Mouse (Mus musculus): ENCODE results near the gene Ctnnbip1. TPM values are rescaled to one million over a fixed set of nuclear protein-coding genes. Genes with fewer than 3 reads are reported as not detected.
A peak's percentile ranks its signal among the peaks of the same experiment; 100 is the strongest.

The Ctnnbip1 gene
- polyA plus RNA-seq, 1 experiment from 2014 or later: 58.9 TPM

DNA sequence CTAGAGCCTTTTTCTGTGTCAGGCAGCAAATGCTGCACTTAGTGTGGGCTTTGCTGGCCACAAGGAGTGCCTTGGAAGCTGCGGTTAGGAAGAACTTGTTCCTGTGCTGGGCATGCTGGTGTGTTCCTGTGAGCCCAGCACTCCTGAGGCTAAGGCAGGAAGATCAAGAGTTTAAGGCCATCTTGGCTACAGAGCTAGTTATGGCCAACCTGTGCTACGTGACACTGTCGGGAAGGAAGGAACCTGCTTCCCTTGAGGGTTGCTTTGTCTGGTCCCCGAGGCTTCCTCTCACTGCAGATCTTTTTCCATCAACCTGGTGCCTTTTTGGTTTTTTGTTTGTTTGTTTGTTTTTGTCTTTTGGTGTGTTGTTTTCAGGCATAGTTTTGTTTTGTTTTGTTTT is 7.1 kb downstream of the Ctnnbip1 start:
- no peak overlapping the region for H3K4me3 ChIP-seq
- 82% methylated on average over 4 of the region's 4 CpGs for WGBS
- ATAC-seq (ENCODE audit: insufficient number of reproducible peaks, low FRiP score, low TSS enrichment, low read depth): no peak
- no peak overlapping the region for H3K4me2 ChIP-seq
- 0 out of 2 replicates have a peak overlapping the region, but pooled peaks have one; percentile 50 for H3K27ac ChIP-seq
- peaks cover 39% of the 10 kb centered on the region for H3K4me1 ChIP-seq
- H3K9ac ChIP-seq: no peak overlapping the region
- H3K36me3 ChIP-seq: 0 out of 2 replicates have a peak, but pooled peaks cover 2% of the 10 kb centered on the region
- H3K9me3 ChIP-seq: no peaks in the 10 kb centered on the region
- no peaks in the 10 kb centered on the region for H3K27me3 ChIP-seq

DNA sequence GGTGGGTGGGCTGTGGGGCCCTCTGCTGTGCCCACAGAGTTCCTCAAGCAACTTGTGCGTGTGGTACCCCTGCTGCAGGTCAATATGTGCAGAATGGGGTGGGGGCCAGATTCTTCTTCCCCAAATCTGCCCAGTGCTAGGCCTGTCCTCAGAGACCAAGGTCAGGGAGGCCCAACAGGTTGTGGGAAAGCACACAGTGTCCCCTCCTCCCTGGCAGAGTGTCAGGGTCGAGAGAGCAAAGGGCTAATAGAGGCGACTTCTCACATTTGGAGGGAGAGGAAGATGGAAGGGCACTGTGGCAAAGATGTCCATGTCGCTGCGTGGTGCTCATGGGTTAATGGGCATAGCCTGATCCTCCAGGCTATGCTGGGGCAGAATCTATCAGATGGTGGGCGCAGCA is 7.8 kb downstream of the Ctnnbip1 start:
- WGBS: 68% methylated on average over 6 of the region's 6 CpGs
- 0 out of 2 replicates have a peak, but pooled peaks have one; percentile 2 for ATAC-seq (ENCODE audit: insufficient number of reproducible peaks, low FRiP score, low TSS enrichment, low read depth)
- no peaks in the 10 kb centered on the region for H3K27me3 ChIP-seq
- no peak overlapping the region for H3K4me3 ChIP-seq
- H3K4me1 ChIP-seq: peaks cover 39% of the 10 kb centered on the region
- no peak overlapping the region for H3K4me2 ChIP-seq
- H3K36me3 ChIP-seq: 0 out of 2 replicates have a peak, but pooled peaks cover 2% of the 10 kb centered on the region
- H3K9ac ChIP-seq: no peak overlapping the region
- peak overlapping the region; percentile 50; the same call in 1 of the 2 replicates for H3K27ac ChIP-seq
- no peaks in the 10 kb centered on the region for H3K9me3 ChIP-seq

- Histone ChIP-seq H3K27me3 (no peaks in the 10 kb centered on the region), H3K9ac (no peak overlapping the region), H3K27ac (peak overlapping the region; percentile 50; the same call in 1 of the 2 replicates), H3K4me1 (peaks cover 39% of the 10 kb centered on the region), H3K4me2 (no peak overlapping the region), H3K36me3 (0 out of 2 replicates have a peak, but pooled peaks cover 2% of the 10 kb centered on the region), H3K9me3 (no peaks in the 10 kb centered on the region), H3K4me3 (no peak overlapping the region)
- WGBS: 26% methylated on average over 7 of the region's 7 CpGs
- 0 out of 2 replicates have a peak, but pooled peaks have one; percentile 42 for ATAC-seq (ENCODE audit: insufficient number of reproducible peaks, low FRiP score, low TSS enrichment, low read depth)
Observed at GRCm38 (mm10) chr4:149526330-149526729, 8.3 kb downstream of the Ctnnbip1 start.

GRCm38 (mm10) chr4:149527621-149528354 is 9.8 kb downstream of the Ctnnbip1 start:
- Histone ChIP-seq H3K4me2 (no peak overlapping the region), H3K4me1 (peaks cover 36% of the 10 kb centered on the region), H3K27me3 (no peaks in the 10 kb centered on the region), H3K9me3 (no peaks in the 10 kb centered on the region), H3K27ac (peak overlapping the region; percentile 24; the same call in 1 of the 2 replicates), H3K9ac (no peak overlapping the region), H3K36me3 (0 out of 2 replicates have a peak, but pooled peaks cover 3% of the 10 kb centered on the region), H3K4me3 (no peak overlapping the region)
- WGBS: 66% methylated on average over 15 of the region's 15 CpGs
- ATAC-seq (ENCODE audit: insufficient number of reproducible peaks, low FRiP score, low TSS enrichment, low read depth): no peak

DNA sequence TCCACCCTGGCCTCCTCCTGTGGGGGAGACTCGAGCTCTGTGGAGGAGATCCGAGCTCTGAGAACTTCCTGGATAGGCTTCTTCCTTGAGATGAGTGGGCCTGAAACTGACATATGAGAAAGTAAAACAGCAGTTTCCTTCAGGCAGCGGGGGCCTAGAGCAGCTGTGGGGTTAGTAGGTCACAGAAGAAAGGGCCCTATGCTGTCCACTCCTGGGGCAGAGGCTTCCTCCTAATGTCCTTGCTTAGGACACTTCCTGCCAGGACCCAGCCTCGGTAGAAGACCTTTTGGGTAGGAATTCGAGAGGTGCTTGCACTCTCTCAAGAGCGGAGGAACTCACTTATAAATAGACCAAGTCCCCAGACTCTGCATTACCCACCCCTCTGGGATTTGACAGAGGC is 11.7 kb downstream of the Ctnnbip1 start:
- ATAC-seq (ENCODE audit: insufficient number of reproducible peaks, low FRiP score, low TSS enrichment, low read depth): no peak
- Histone ChIP-seq H3K36me3 (0 out of 2 replicates have a peak, but pooled peaks cover 5% of the 10 kb centered on the region), H3K27ac (0 out of 2 replicates have a peak overlapping the region, but pooled peaks have one; percentile 28), H3K4me3 (no peak overlapping the region), H3K4me2 (no peak overlapping the region), H3K4me1 (peaks cover 33% of the 10 kb centered on the region), H3K9me3 (no peaks in the 10 kb centered on the region), H3K9ac (no peak overlapping the region), H3K27me3 (no peaks in the 10 kb centered on the region)
- whole genome bisulfite sequencing: 67% methylated on average over 6 of the region's 6 CpGs

GRCm38 (mm10) chr4:149539441-149539840 is 21.4 kb downstream of the Ctnnbip1 start:
- 70% methylated on average over 8 of the region's 8 CpGs for WGBS
- H3K4me3 ChIP-seq: no peak overlapping the region
- no peak overlapping the region for H3K27ac ChIP-seq
- H3K4me2 ChIP-seq: no peak overlapping the region
- no peak for ATAC-seq (ENCODE audit: insufficient number of reproducible peaks, low FRiP score, low TSS enrichment, low read depth)
- peaks cover 6% of the 10 kb centered on the region for H3K4me1 ChIP-seq
- no peaks in the 10 kb centered on the region for H3K9me3 ChIP-seq
- 0 out of 2 replicates have a peak, but pooled peaks cover under 1% of the 10 kb centered on the region for H3K36me3 ChIP-seq
- H3K27me3 ChIP-seq: no peaks in the 10 kb centered on the region
- H3K9ac ChIP-seq: no peak overlapping the region

DNA sequence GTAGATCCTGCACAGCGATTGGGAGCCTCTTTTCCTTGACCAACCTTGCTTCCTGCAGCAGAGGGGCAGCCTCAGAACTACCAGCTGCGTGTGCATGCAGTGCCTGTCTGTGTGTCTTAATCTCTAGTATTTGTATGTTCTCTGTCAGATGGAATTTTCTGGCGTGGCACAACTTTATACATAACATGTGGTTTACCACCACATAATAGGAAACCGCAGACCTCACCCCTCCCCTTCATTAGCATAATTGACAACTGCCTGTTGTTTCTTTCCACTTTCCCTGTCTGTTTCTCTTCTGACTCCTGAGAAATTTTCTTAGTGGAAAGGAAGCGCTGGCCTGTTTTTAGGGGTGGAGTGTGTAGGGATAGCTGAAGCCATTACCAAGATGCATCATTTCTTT is 23.9 kb downstream of the Ctnnbip1 start:
- no peak for ATAC-seq (ENCODE audit: insufficient number of reproducible peaks, low FRiP score, low TSS enrichment, low read depth)
- Histone ChIP-seq H3K36me3 (peaks cover 22% of the 10 kb centered on the region), H3K9me3 (no peaks in the 10 kb centered on the region), H3K4me1 (peaks cover 10% of the 10 kb centered on the region), H3K27me3 (no peaks in the 10 kb centered on the region), H3K27ac (no peak overlapping the region), H3K4me2 (no peak overlapping the region), H3K9ac (no peak overlapping the region), H3K4me3 (no peak overlapping the region)
- WGBS: 55% methylated on average over 5 of the region's 5 CpGs

DNA sequence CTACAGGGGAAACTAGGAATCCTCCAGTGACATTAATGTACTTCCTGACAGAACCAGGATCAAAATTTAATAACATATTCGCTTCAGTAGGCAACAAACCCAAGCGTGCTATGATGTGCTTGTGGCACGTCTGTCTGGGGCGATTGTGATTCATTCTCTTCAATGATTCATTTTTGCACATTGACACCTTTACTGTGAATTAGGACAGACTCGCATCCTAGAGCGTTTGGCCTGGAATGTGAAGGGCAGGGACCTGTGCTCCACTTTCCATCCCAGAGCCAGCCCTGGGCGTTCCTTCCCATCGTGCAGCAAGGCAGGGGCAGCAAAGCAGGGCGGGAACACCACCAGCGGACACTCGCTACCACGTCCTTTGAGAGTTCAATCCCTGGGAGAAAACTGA is 24.4 kb downstream of the Ctnnbip1 start:
- H3K4me1 ChIP-seq: peaks cover 10% of the 10 kb centered on the region
- peaks cover 27% of the 10 kb centered on the region for H3K36me3 ChIP-seq
- ATAC-seq (ENCODE audit: insufficient number of reproducible peaks, low FRiP score, low TSS enrichment, low read depth): no peak
- 81% methylated on average over 12 of the region's 12 CpGs for WGBS
- no peak overlapping the region for H3K4me2 ChIP-seq
- no peaks in the 10 kb centered on the region for H3K9me3 ChIP-seq
- H3K27me3 ChIP-seq: no peaks in the 10 kb centered on the region
- no peak overlapping the region for H3K27ac ChIP-seq
- no peak overlapping the region for H3K4me3 ChIP-seq
- no peak overlapping the region for H3K9ac ChIP-seq

DNA sequence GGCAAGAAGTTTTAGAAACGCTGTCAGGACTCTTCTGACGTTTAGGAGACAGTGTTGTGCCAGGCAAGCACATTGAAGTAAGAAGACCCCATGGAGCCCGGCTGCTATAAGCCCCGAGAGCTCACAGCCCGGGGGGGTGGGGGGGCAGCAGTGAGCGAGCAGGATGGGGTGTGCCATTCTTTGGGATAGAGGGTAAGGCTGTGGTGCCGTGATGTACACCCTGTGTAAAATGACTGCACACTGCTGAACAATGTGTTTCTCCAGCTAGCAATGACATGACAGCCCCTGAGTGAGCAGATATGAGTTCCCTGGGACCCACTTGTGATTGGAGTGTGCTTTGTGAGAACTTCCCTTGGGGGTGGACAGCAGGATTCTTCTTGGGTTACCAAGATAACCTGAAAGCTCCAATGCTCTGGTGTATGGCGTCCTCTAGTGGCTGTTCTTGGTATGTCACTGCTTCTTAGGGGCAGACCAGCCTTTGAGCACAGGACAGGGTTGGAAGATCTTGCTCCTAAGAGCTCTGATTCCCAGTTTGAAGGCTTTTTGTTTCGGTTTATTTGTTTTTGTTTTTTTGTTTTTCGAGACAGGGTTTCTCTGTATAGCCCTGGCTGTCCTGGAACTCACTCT is 25.0 kb downstream of the Ctnnbip1 start:
- peaks cover 31% of the 10 kb centered on the region for H3K36me3 ChIP-seq
- no peaks in the 10 kb centered on the region for H3K9me3 ChIP-seq
- no peak for ATAC-seq (ENCODE audit: insufficient number of reproducible peaks, low FRiP score, low TSS enrichment, low read depth)
- no peaks in the 10 kb centered on the region for H3K27me3 ChIP-seq
- peaks cover 10% of the 10 kb centered on the region for H3K4me1 ChIP-seq
- no peak overlapping the region for H3K4me2 ChIP-seq
- H3K9ac ChIP-seq: no peak overlapping the region
- no peak overlapping the region for H3K4me3 ChIP-seq
- H3K27ac ChIP-seq: no peak overlapping the region
- WGBS: 49% methylated on average over 10 of the region's 10 CpGs

DNA sequence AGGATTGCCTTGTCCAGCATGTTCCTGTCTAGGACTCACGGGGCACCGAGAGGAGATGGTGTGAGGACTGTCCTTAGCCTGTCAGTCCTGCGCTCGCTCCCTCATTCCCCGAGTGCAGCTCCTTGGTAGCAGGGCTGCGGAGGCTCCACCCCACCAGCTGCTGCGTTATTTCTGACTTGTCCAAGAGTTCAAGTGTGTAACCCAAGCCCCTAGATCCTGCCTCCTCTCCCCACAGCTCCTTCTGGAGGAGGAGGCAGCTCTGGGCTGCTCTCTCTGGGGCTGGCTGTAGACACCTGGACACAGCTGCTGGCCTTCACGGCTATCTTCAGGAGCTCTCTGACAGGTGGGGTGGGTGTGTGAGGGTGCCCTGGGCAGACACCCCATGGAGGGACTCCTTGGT is 26.9 kb downstream of the Ctnnbip1 start:
- Histone ChIP-seq H3K4me1 (0 out of 2 replicates have a peak, but pooled peaks cover 6% of the 10 kb centered on the region), H3K9me3 (no peaks in the 10 kb centered on the region), H3K4me2 (no peak overlapping the region), H3K27ac (no peak overlapping the region; the same call in 1 of the 2 replicates), H3K36me3 (peaks cover 31% of the 10 kb centered on the region), H3K4me3 (no peak overlapping the region), H3K27me3 (no peaks in the 10 kb centered on the region), H3K9ac (no peak overlapping the region)
- ATAC-seq (ENCODE audit: insufficient number of reproducible peaks, low FRiP score, low TSS enrichment, low read depth): no peak
- 63% methylated on average over 8 of the region's 8 CpGs for WGBS

- ATAC-seq (ENCODE audit: insufficient number of reproducible peaks, low FRiP score, low TSS enrichment, low read depth): no peak
- no peak overlapping the region for H3K4me2 ChIP-seq
- H3K9me3 ChIP-seq: no peaks in the 10 kb centered on the region
- peaks cover 33% of the 10 kb centered on the region for H3K36me3 ChIP-seq
- 0 out of 2 replicates have a peak, but pooled peaks cover 6% of the 10 kb centered on the region for H3K4me1 ChIP-seq
- no peak overlapping the region; the same call in 1 of the 2 replicates for H3K27ac ChIP-seq
- no peaks in the 10 kb centered on the region for H3K27me3 ChIP-seq
- 73% methylated on average over 9 of the region's 9 CpGs for WGBS
- no peak overlapping the region for H3K9ac ChIP-seq
- H3K4me3 ChIP-seq: no peak overlapping the region
Observed at GRCm38 (mm10) chr4:149546797-149547444, 28.9 kb downstream of the Ctnnbip1 start.

All from limb, embryonic 15.5 days (tissue).